ENCODE assay signal across 7 mouse cellular contexts in genomic region chr1:191325726-191326232, GRCm38 (mm10). TPM values are rescaled to one million over a fixed set of nuclear protein-coding genes. Genes with fewer than 3 reads are reported as not detected.
A peak's percentile ranks its signal among the peaks of the same experiment; 100 is the strongest.
DNase-seq lines count a peak whose midpoint lies in the region; ATAC-seq and TF ChIP-seq lines count a peak whose summit lies in the region.

Gene Tmem206, plus strand, starts transcription at chr1:191325912.

- H3K4me2 ChIP-seq in embryonic facial prominence, embryonic 11.5 days (ENCODE audit: low read depth, low read length) = peak within 1 kb of the TSS; percentile 95
- peak within 1 kb of the TSS; percentile 88 for H3K4me2 ChIP-seq in limb, embryonic 12.5 days
- H3K4me2 ChIP-seq in midbrain, embryonic 15.5 days = peak within 1 kb of the TSS; percentile 56

- no peaks in the 10 kb centered on the region for H3K4me1 ChIP-seq in embryonic facial prominence, embryonic 11.5 days (ENCODE audit: control insufficient read depth, insufficient read depth, low read length)
- peaks cover 12% of the 10 kb centered on the region; the same call in 1 of the 2 replicates for H3K4me1 ChIP-seq in kidney, adult 2 months (ENCODE audit: control insufficient read depth, insufficient read depth, low read length)
- peaks cover 20% of the 10 kb centered on the region; the same call in 1 of the 2 replicates for H3K4me1 ChIP-seq in limb, embryonic 12.5 days (replicated peaks)
- H3K4me1 ChIP-seq in midbrain, embryonic 15.5 days = peaks cover 26% of the 10 kb centered on the region
- H3K4me1 ChIP-seq in spleen, adult 2 months (ENCODE audit: control insufficient read depth, insufficient read depth, insufficient read length) = peaks cover 24% of the 10 kb centered on the region; the same call in 1 of the 2 replicates

- peak within 1 kb of the TSS; percentile 88 for H3K4me3 ChIP-seq in embryonic facial prominence, embryonic 11.5 days (ENCODE audit: low read depth, low read length)
- peak within 1 kb of the TSS; percentile 78 for H3K4me3 ChIP-seq in kidney, adult 2 months (ENCODE audit: insufficient read depth, low read depth, low read length)
- peak within 1 kb of the TSS; percentile 87 for H3K4me3 ChIP-seq in limb, embryonic 12.5 days (replicated peaks)
- peak within 1 kb of the TSS; percentile 75 for H3K4me3 ChIP-seq in midbrain, embryonic 15.5 days
- peak within 1 kb of the TSS; percentile 89 for H3K4me3 ChIP-seq in spleen, adult 2 months (ENCODE audit: extremely low read depth, insufficient read depth, insufficient read length)

- WGBS in embryonic facial prominence, embryonic 11.5 days = under 1% methylated on average over 41 of the region's 42 CpGs
- WGBS in kidney, adult 2 months = under 1% methylated on average over 42 of the region's 42 CpGs
- WGBS in limb, embryonic 12.5 days = under 1% methylated on average over 42 of the region's 42 CpGs
- WGBS in midbrain, embryonic 15.5 days = 0% methylated on average over 42 of the region's 42 CpGs
- WGBS in spleen, adult 2 months = under 1% methylated on average over 42 of the region's 42 CpGs

- peak within 1 kb of the TSS; percentile 86 for H3K9ac ChIP-seq in embryonic facial prominence, embryonic 11.5 days (replicated peaks; ENCODE audit: low read length)
- H3K9ac ChIP-seq in limb, embryonic 12.5 days (replicated peaks) = peak within 1 kb of the TSS; percentile 82
- peak within 1 kb of the TSS; percentile 76 for H3K9ac ChIP-seq in midbrain, embryonic 15.5 days

- H3K27ac ChIP-seq in embryonic facial prominence, embryonic 11.5 days (replicated peaks; ENCODE audit: low read depth, low read length) = 0 out of 2 replicates have a peak within 1 kb of the TSS, but pooled peaks have one; percentile 41
- H3K27ac ChIP-seq in kidney, adult 2 months (ENCODE audit: insufficient read depth, low read depth, low read length) = peak within 1 kb of the TSS; percentile 62
- peak within 1 kb of the TSS; percentile 42; the same call in 1 of the 2 replicates for H3K27ac ChIP-seq in limb, embryonic 12.5 days
- peak within 1 kb of the TSS; percentile 84 for H3K27ac ChIP-seq in midbrain, embryonic 15.5 days
- peak within 1 kb of the TSS; percentile 86 for H3K27ac ChIP-seq in spleen, adult 2 months (ENCODE audit: insufficient read depth, low read length)

- peak; percentile 96 for DNase-seq in adrenal gland, postnatal 14 days
- DNase-seq in embryonic facial prominence, embryonic 11.5 days (ENCODE audit: low spot score) = peak; percentile 98
- peak; percentile 97 to 98 for DNase-seq in heart, adult 18-20 months
- DNase-seq in kidney, adult 2 months = peak; percentile 96
- DNase-seq in spleen, adult 2 months (ENCODE audit: low read depth in 1 of 2, low spot score in 2 of 2) = peak; percentile 94 to 96

- TF ChIP-seq POLR2A in kidney, adult 2 months (IDR thresholded peaks at IDR 0.05; ENCODE audit: low read depth, low read length) = peak; percentile 76
- TF ChIP-seq POLR2A in spleen, adult 2 months (IDR thresholded peaks at IDR 0.05; ENCODE audit: low read depth, low read length) = peak; percentile 90

- no peaks in the 10 kb centered on the region for H3K27me3 ChIP-seq in embryonic facial prominence, embryonic 11.5 days (ENCODE audit: control insufficient read depth, insufficient read depth, low read length)
- H3K27me3 ChIP-seq in kidney, adult 2 months (replicated peaks; ENCODE audit: control insufficient read depth, insufficient read depth, low read length) = no peaks in the 10 kb centered on the region
- no peaks in the 10 kb centered on the region for H3K27me3 ChIP-seq in limb, embryonic 12.5 days
- no peaks in the 10 kb centered on the region for H3K27me3 ChIP-seq in midbrain, embryonic 15.5 days (replicated peaks)
- no peaks in the 10 kb centered on the region for H3K27me3 ChIP-seq in spleen, adult 2 months (ENCODE audit: control insufficient read depth, insufficient read depth, low read length)

- TF ChIP-seq CTCF in kidney, adult 2 months (conservative IDR thresholded peaks at IDR 0.05; ENCODE audit: insufficient read depth, insufficient read length, low read depth, low read length) = no peak
- no peak for TF ChIP-seq CTCF in spleen, adult 2 months (IDR thresholded peaks at IDR 0.05; ENCODE audit: extremely low read depth, insufficient read depth, insufficient read length, insufficient replicate concordance)

- H3K36me3 ChIP-seq in embryonic facial prominence, embryonic 11.5 days (replicated peaks; ENCODE audit: control insufficient read depth, insufficient read depth, low read depth, low read length) = no peaks in the 10 kb centered on the region
- H3K36me3 ChIP-seq in kidney, adult 2 months (ENCODE audit: control insufficient read depth, insufficient read depth, low read length) = no peaks in the 10 kb centered on the region
- peaks cover 12% of the 10 kb centered on the region; the same call in 1 of the 2 replicates for H3K36me3 ChIP-seq in limb, embryonic 12.5 days
- H3K36me3 ChIP-seq in midbrain, embryonic 15.5 days (replicated peaks) = no peaks in the 10 kb centered on the region
- peaks cover 2% of the 10 kb centered on the region; the same call in 1 of the 2 replicates for H3K36me3 ChIP-seq in spleen, adult 2 months (ENCODE audit: control insufficient read depth, insufficient read depth, low read length)

- no peaks in the 10 kb centered on the region for H3K9me3 ChIP-seq in embryonic facial prominence, embryonic 11.5 days (replicated peaks; ENCODE audit: control insufficient read depth, low read length)
- no peaks in the 10 kb centered on the region for H3K9me3 ChIP-seq in limb, embryonic 12.5 days
- H3K9me3 ChIP-seq in midbrain, embryonic 15.5 days = no peaks in the 10 kb centered on the region

- ATAC-seq in embryonic facial prominence, embryonic 11.5 days (replicated peaks; ENCODE audit: insufficient number of reproducible peaks, low FRiP score, low TSS enrichment, low read depth) = peak; percentile 92
- peak; percentile 92 for ATAC-seq in limb, embryonic 12.5 days (ENCODE audit: insufficient number of reproducible peaks, insufficient read depth, low FRiP score, low TSS enrichment, low read depth)
- ATAC-seq in midbrain, embryonic 15.5 days (replicated peaks) = peak; percentile 96

RNA-seq across cellular contexts. Expression of gene Tmem206, which starts in this region (rescaled TPM):
- 6.2 and 6.8 TPM in 2 replicates for total RNA-seq in adrenal gland, postnatal 14 days (2021)
- 29.6 and 30.8 TPM in 2 replicates for polyA plus RNA-seq in embryonic facial prominence, embryonic 11.5 days (2014; fragmentation: Nextera tagmentation; extraction: Ambion mirVana)
- 1 to 10 TPM; 3.1 to 4.0 TPM for total RNA-seq in heart, adult 18-20 months (2021)
- 22.1 and 22.2 TPM in 2 replicates for polyA plus RNA-seq in kidney, adult 2 months (2012; rRNA removed)
- 22.8 and 23.8 TPM in 2 replicates for polyA plus RNA-seq in limb, embryonic 12.5 days (2016; fragmentation: Nextera tagmentation; extraction: Ambion mirVana)
- 43.2 and 44.5 TPM in 2 replicates for polyA plus RNA-seq in midbrain, embryonic 15.5 days (2015; fragmentation: Nextera tagmentation; extraction: Ambion mirVana)
- 12.4 and 14.9 TPM in 2 replicates for polyA plus RNA-seq in spleen, adult 2 months (2012; rRNA removed)

Comparison
In these comparisons a context has a peak if more than half of its experiments do, and no peak if none do; other contexts are left out.
1. Peak in every context shown above with its lines: DNase-seq, ATAC-seq, H3K4me3 ChIP-seq and H3K27ac ChIP-seq.